Mouse (Mus musculus): ENCODE data around the gene P2ry13. TPM values are rescaled to one million over a fixed set of nuclear protein-coding genes. Genes with fewer than 3 reads are reported as not detected.

Gene P2ry13
- polyA plus RNA-seq (2012) = not detected in 2 replicates

GRCm38 (mm10) chr3:59210727-59211126 is at the start of gene P2ry13:
P2ry13 (minus strand) TSS chr3:59210882.
- TF ChIP-seq GATA1 (IDR thresholded peaks at IDR 0.05; ENCODE audit: low read length) = no peak

DNA sequence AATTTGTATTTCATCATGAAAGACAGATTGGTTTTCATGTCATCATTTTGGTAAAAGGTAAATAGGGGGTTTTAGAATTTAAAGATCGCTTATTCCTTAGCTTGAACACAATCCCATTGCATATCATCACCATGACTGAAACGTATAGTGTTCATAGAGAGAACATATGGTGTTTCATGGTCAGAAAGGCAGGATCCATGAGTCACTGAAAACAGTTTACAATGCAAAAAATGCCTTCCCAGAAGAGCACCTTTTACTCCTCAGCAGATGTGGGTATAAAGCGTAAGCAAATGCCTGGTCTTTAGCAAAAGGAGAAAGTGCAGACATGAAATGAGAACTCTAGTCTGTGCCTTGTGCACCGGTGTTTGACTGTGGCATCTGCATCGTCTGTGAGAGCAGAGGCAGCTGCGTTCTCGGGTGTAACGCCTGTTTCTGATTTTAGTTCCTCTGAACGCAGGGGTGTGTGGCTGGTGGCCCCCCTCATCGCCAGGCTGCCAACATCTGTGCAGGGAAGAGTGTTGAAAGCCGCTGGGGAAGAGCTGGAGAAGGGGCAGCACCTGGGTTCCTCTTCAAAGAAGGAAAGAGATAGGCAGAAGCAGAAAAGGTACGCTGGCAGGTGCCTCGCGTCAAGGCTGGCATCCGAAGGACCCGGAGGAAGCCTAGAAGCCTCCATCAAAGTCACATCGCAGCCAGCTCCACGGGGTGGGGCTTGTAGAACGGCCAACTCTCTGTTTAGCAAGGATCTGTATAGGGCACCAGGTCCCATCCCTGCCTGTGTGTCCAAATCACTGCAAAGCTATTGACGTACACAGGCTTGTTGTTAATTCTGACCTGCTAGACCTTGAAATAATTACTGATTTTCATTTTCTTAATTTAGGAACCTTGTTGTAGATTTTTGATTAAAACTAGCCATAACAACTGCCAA is 47.3 kb upstream of the P2ry13 start:
- no peak for TF ChIP-seq GATA1 (IDR thresholded peaks at IDR 0.05; ENCODE audit: low read length)

DNA sequence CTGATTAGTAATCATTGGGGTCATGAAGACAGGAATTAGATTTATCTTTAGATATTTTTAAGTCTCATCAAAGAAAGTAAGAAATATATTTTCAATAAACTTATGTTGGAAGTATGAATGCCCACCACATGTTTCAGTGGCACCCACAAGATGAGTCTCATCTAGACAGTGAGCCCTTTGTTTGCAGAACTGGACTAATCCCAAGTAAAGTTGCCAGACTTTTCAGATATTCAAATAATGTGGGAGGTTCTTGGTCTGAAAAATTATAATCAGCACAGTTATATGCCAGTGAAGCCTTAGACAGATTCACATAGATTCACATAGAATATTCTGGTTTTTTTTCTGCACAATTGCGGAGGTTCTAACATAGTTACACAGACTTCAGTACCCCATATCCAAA is 39.8 kb upstream of the P2ry13 start:
- TF ChIP-seq GATA1 (IDR thresholded peaks at IDR 0.05; ENCODE audit: low read length) = no peak

GRCm38 (mm10) chr3:59248031-59248430 is 37.3 kb upstream of the P2ry13 start:
- TF ChIP-seq GATA1 (IDR thresholded peaks at IDR 0.05; ENCODE audit: low read length) = no peak

- TF ChIP-seq GATA1 (IDR thresholded peaks at IDR 0.05; ENCODE audit: low read length) = no peak
Observed at GRCm38 (mm10) chr3:59243384-59243783, 32.7 kb upstream of the P2ry13 start.

DNA sequence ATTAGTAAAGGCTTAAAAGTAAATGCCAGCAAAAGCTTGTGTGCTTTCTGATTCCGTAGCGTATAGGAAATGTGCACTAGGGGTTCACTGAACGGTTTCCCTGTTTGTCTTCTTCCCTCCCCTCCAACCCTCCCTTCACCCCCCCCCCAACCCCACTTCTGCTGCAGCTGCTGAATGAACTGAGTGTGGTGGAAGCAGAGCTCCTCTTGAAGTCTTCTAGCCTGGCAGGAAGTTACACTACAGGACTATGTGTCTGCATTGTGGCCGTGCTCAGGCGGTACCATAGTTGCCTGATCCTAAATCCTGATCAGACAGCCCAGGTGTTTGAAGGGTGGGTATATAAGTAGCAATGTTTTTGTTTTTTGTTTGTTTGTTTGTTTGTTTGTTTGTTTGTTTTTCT is 24.2 kb upstream of the P2ry13 start:
- TF ChIP-seq GATA1 (IDR thresholded peaks at IDR 0.05; ENCODE audit: low read length) = no peak

DNA sequence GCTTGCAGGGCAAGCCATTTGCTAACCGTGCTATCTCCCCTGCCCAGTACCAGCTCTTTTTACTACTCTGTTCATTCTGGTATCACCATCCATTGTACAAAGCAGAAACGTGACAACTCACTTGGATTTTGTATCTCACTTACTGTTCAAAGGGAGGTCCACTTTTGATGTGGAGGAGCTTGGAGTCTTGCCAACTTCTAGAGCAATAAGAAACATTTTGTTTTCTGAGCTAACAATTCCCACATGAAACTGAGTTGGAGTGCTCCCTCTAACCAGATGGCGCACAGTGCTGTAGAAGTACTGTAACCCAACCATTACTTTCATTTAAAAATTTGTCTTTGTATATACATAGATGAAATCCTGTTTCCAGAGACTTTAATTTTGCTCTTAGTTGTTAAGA is 20.2 kb upstream of the P2ry13 start:
- no peak for TF ChIP-seq GATA1 (IDR thresholded peaks at IDR 0.05; ENCODE audit: low read length)

- TF ChIP-seq GATA1 (IDR thresholded peaks at IDR 0.05; ENCODE audit: low read length) = no peak
Observed at GRCm38 (mm10) chr3:59228730-59229551, 18.3 kb upstream of the P2ry13 start.

DNA sequence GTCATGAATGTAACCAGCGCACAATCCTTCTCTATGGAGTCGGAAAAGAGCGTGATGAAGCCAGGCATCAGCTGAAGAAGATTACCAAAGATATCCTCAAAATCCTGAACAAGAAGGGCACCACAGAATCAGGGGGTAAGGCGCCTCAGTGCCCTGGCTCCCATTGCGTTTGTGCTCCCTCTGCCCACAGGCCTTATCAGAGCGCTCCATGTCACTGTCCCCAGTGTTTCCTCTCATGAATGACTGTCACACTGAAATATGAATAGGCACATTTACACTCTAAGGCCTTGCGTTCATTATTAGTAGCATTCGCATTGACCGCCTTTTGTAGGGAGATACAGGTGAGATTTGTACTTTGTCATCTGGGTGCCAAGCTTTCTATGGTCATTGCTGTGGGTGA is 17.0 kb upstream of the P2ry13 start:
- no peak for TF ChIP-seq GATA1 (IDR thresholded peaks at IDR 0.05; ENCODE audit: low read length)

DNA sequence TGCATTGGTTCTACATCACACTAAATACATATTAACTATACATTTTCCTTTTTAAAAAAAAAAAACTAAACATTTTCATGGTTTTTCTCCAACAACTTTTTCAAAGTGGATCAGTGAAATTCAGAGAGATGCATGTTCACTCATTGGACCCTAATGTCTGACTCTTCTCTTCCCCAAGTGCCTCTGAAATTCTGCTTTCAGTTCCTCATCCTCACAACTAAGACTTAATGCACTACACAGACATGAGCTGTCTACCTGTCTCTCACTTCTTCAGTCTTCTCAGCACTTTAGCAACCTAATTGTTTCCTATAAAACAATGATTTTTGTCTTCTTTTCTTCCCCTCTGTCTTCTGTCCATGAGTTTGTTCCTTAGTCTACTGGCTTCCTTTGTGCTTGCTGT is 14.7 kb upstream of the P2ry13 start:
- no peak for TF ChIP-seq GATA1 (IDR thresholded peaks at IDR 0.05; ENCODE audit: low read length)

DNA sequence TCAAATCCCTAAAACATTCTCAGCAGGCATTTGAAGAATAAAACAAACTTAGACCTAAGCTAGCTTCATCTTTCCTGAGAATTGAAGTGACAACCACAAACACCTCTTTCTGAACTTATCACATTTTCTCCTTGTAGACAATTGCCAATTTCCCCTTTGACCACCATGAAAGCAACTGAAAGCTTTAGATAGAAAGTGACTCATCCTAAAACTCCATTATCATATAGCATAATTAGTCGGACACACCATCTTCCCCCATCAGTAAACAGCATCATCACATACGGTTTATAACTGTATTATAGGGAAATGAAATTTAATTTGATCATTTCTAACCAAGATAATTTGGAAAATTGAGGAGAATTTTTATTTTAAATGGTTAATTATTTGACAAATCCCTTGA is 11.6 kb upstream of the P2ry13 start:
- TF ChIP-seq GATA1 (IDR thresholded peaks at IDR 0.05; ENCODE audit: low read length) = no peak

GRCm38 (mm10) chr3:59219326-59219725 is 8.6 kb upstream of the P2ry13 start:
- no peak for TF ChIP-seq GATA1 (IDR thresholded peaks at IDR 0.05; ENCODE audit: low read length)

GRCm38 (mm10) chr3:59217211-59217610 is 6.5 kb upstream of the P2ry13 start:
- no peak for TF ChIP-seq GATA1 (IDR thresholded peaks at IDR 0.05; ENCODE audit: low read length)

- TF ChIP-seq GATA1 (IDR thresholded peaks at IDR 0.05; ENCODE audit: low read length) = no peak
Observed at GRCm38 (mm10) chr3:59212404-59212803, 1.7 kb upstream of the P2ry13 start.

- TF ChIP-seq GATA1 (IDR thresholded peaks at IDR 0.05; ENCODE audit: low read length) = no peak
Observed at GRCm38 (mm10) chr3:59211784-59212183, 1.1 kb upstream of the P2ry13 start.

DNA sequence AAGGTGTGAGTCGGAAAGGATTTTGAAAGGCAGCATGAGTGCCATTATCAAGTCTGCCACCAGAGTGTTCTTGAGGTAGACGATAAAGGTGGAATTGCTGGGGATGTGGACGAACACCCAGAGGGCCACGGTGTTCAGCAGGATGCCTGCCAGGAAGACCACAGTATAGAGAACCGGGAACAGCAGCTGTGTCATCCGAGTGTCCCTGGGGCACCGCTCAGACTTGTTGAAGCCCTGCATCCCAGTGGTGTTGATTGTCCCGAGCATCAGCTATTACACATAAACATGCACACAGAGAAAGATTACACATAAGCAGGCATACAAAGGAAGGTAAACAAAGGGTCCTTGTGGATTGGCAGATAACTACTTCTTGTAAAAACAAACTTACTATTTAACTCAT is 593 bp downstream of the P2ry13 start:
- TF ChIP-seq GATA1 (IDR thresholded peaks at IDR 0.05; ENCODE audit: low read length) = no peak
